Mouse (Mus musculus): ENCODE measurements around the gene Ccdc78.
A peak's percentile ranks its signal among the peaks of the same experiment; 100 is the strongest.
"Not testable (repeated sequence)": the region's sequence is repeated elsewhere in the genome, so short reads cannot be mapped to it uniquely, and the experiment has no call there.

Ccdc78 gene

DNA sequence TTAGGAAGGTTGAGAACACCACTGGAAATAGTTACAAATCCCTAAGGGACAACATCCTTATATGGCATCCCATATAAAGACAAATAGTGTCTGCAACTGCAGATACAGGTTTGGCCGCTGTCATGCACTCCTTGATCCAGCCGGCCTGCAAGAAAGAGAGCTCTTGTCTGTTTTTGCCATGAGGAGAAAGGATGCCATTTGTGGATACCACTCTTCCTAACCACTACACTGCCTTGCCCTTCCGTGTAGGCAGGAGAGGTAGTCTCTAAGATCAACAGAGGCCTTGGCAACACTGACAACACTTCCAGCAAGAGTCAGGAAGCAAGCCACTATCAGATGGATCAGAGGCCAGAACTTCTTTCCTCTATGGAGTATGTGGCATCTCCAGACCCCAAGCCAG lies at the start of gene Ccdc78:
Gene Ccdc78 (plus strand): TSS at position 301 of the 400 bp plus-strand sequence.
- no peak for DNase-seq

GRCm38 (mm10) chr17:25738861-25739260 lies 47.5 kb upstream of the Ccdc78 start:
- DNase-seq, result no peak

GRCm38 (mm10) chr17:25741471-25741870 lies 44.9 kb upstream of the Ccdc78 start:
- not testable (repeated sequence) for DNase-seq

- DNase-seq, result no peak
These were observed 42.5 kb upstream of the Ccdc78 start for GRCm38 (mm10) chr17:25743831-25744230.

DNA sequence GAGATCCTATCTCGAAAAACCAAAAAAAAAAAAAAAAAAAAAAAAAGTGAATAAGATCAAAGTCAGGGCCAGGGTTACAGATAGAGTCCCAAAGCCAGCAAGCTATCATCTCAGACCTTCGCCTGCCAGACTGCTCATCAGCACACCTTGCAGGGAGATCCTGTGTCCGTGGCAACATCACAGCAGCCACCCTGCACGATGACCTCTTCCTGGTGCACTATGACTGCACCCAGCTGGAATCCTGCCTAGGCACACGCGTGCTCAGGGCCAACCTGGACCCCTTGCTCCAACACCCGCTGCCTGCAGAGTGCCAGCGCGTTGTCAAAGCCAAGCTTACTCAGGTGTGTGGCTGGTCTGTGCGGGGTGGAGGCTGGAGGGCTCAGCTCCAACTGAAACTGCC lies 42.1 kb upstream of the Ccdc78 start:
- DNase-seq, result no peak

- DNase-seq, result no peak
These were observed 38.1 kb upstream of the Ccdc78 start for GRCm38 (mm10) chr17:25748238-25748637.

- no peak for DNase-seq
These were observed 37.1 kb upstream of the Ccdc78 start for GRCm38 (mm10) chr17:25749314-25749713.

- DNase-seq, result no peak
These were observed 34.9 kb upstream of the Ccdc78 start for GRCm38 (mm10) chr17:25751446-25751845.

GRCm38 (mm10) chr17:25754241-25754640 lies 32.1 kb upstream of the Ccdc78 start, which contains the start of gene Msln:
Gene Msln, minus strand, starts transcription at chr17:25754378.
- no peak for DNase-seq

GRCm38 (mm10) chr17:25755086-25755485 lies 31.3 kb upstream of the Ccdc78 start:
- DNase-seq, result no peak

DNA sequence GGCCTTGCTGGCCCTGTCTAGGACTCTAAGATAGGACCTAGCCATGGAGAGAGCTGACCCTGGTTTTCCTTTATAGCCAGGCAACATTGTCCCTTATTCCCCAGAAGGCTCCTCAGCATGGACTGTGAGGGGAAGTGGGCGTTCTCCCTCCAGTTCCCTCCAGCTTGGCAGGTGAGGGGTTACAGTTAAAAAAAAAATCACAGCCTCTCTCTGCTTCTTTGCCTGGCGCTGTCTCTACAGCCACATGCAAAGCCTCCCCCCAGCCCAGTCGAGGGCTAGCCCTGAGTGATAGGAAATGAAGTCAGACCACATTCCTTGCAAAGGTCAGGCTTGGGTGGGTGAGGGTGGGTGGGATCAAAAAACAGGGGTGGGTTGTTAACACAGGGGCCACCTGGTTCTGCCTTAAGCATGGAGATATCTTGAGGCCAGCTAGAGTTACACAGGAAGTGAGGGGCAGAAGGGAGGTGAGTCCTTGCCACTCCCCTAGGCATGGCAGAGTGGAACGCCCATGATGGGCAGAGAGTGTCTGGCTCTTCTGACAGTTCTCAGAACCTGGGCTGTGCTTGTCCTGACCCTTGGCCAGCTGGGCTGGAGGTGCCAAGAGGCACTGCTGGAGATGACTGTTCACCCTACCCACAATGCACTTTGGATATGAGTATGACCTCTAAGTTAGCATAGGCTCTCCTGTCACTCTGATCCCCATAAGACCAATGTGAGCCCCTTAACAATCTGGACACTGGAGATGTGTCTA lies 30.6 kb upstream of the Ccdc78 start:
- DNase-seq, result no peak

GRCm38 (mm10) chr17:25756378-25757242 lies 29.8 kb upstream of the Ccdc78 start:
- no peak for DNase-seq

GRCm38 (mm10) chr17:25757691-25758090 lies 28.7 kb upstream of the Ccdc78 start:
- DNase-seq, result no peak

- DNase-seq, result no peak
These were observed 26.2 kb upstream of the Ccdc78 start for GRCm38 (mm10) chr17:25760148-25760547.

DNA sequence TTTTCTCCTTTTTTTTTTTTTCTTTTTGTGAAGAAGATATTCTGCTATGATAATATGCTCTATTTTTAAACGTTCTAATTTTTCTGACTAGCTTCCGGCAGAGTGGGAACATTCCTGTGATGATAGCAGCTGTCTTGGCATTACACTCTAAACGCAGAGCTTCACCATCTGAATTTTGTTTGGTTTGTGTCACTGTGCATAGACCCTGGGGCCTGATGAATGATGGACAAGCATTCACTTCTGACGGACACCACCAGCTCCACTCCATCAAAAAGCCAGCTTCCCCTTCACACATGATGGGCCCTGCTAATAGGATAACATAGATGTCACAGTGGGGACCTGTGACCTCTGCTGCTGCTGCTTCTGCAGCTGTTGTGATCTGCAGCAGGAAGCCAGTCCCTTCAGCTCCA lies 24.8 kb upstream of the Ccdc78 start:
- no peak for DNase-seq

DNA sequence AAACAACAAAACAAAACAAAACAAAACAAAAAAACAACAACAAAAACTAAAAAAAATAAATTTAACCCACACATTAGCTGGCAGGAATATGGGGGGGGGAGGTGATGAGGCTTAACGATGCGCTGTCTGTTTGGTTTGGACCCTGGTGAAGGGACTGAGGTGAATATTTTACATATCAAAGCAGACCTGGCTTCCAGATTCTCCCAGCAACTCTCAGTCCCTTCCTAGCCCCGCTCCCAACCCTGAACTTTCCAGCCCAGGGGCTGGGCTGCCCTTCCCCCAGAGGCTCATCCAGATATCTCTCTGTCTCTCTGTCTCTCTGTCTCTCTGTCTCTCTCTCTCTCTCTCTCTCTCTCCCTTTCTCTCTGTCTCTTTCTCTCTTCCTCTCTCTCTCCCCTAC lies 23.8 kb upstream of the Ccdc78 start:
- no peak for DNase-seq

- DNase-seq, result no peak
These were observed 20.5 kb upstream of the Ccdc78 start for GRCm38 (mm10) chr17:25765886-25766285.

GRCm38 (mm10) chr17:25769331-25769730 lies 17.0 kb upstream of the Ccdc78 start:
- no peak for DNase-seq

DNA sequence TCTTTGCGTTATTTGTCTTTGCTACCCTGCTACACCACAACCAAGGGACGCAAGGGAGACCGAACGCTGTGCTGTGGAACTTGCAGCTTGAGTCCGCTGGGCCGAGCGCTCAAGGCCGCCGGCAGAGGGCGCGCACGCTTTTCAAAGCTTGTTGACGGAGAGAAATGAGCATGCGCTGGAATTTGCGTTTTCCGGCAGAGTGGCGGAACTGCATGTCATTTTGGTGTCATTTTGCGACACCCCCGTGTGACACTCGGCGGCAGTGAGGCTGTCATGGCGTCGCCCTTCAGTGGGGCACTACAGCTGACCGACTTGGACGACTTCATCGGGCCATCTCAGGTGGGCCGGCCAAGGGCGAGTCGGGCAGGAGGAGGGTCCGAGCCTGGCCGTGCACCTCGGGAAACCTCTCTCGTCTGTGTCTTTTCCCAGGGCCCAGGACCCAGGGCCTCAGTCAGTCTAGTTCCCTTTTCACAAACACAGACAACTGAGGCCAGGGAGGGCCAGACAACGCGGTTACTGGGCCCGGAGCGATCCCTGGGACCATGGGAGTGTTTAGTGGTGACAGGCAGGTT lies 12.7 kb upstream of the Ccdc78 start, which contains the start of gene Narfl:
Gene Narfl (plus strand): TSS at position 228 of the 572 bp plus-strand sequence.
- DNase-seq, result peak; percentile 97

DNA sequence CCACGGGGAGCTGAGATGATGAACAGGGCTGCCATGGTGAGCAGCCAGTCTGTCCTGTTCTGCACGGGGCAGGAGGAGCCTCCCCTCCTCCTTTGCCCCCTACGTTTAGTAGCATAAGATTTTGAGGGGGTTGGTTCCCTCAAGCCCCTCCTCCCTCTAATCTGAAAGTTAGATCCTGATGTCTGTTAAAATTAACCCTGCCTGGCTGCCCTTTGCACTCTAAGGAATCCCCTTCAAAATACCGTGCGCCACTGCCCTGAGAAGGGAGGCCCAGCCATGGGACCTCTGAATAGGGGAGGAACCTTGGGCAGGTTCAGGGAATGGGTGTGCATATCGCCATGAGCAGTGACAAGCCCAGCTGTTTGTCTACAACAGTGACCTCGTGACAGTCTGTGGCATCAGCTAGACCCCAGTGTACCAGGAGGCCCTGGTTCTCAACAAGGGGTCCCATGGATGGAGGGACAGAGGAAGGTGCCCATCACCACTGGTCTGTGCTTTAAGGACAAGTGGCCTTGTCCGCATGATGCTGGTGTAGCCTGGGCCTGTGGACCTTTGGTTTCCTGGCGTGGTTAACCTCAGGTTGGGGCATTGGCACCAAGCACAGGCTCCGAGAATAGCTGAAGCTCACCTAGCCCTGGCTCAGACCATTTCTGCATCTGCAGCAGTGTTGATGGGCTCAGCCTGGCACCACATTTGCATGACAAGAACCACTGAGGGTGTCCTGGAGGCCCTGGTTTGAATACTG lies 10.9 kb upstream of the Ccdc78 start:
- peak; percentile 31 for DNase-seq

DNA sequence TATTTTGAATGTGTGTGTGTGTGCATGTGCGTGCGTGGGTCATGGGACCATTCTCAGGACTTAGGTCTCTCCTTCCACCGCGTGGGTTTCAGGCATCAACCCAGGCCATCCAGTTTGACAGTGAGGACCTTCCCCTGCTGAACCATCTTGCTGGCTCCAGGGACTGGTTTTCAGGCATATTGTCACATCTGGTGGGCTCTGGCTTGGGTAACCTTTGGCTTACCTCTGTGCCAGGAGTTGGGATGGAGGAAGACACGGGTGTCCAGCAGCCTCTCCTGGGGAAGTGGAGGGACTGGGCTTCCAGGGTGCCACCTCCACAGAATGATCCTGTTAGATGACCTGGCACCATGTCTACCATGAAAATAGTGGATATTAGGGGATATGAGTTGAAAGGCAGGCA lies 8.4 kb upstream of the Ccdc78 start:
- DNase-seq, result no peak

DNA sequence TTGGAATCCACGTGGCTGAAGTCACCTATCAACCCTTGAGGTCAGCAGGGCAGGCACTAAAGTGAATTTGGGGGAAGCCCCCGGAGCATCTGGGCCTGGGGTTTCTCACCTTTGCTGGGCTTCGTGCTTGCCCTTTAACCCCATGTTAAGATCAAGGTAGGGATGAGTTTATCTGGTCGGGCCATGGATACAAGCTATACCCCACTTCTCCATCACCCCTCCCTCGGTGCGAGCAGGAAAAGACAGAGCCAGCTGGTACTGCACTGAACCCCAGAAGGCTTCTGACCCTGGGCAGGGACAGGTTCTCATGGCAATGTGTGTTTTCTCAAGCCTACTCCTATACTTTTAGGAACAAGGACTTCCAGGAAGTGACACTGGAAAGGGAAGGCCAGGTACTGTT lies 5.0 kb upstream of the Ccdc78 start:
- DNase-seq, result no peak

DNA sequence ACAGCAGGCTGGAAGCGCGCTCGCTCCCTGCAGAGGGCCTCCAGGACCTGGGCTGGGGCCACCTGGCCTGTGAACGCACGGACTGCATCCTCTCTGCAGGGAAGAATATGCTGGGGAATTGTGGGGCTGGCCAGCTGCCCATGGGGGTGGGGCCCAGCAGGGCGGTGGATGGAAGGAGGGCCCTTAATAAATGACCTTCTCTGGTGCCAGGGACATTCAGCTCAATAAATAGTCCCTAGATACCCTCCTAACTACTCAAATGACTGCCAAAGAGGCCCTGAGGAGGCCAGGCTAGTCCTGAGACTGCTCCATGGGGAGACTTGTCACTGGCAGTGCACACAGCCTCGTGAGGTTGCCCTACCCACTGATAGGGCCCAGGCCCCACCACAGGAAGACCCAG lies 3.3 kb upstream of the Ccdc78 start:
- peak; percentile 73 for DNase-seq
